Mouse (Mus musculus): ENCODE measurements around the gene E2f2.

Gene E2f2

GRCm38 (mm10) chr4:136240955-136241354, 68.8 kb downstream of the E2f2 start:
- DNase-seq (ENCODE audit: low spot score in 2 of 2), result no peak

GRCm38 (mm10) chr4:136242065-136242703, 70.0 kb downstream of the E2f2 start:
- no peak for DNase-seq (ENCODE audit: low spot score in 2 of 2)

- no peak for DNase-seq (ENCODE audit: low spot score in 2 of 2)
Observed at GRCm38 (mm10) chr4:136242728-136243127, 70.5 kb downstream of the E2f2 start.

GRCm38 (mm10) chr4:136244208-136244607, 72.0 kb downstream of the E2f2 start:
- DNase-seq (ENCODE audit: low spot score in 2 of 2), result no peak

Data from frontal cortex, postnatal 14 days (tissue).